Mouse (Mus musculus) thymus, adult 2 months (tissue): ENCODE results near the gene Tuba1b. TPM values are rescaled to one million over a fixed set of nuclear protein-coding genes. Genes with fewer than 3 reads are reported as not detected.

Experiments used
- DNase-seq: peaks from one replicate; pipeline ENCODE4 v3.0.0; 2021
- H3K27ac ChIP-seq: fragments of 200-500 bp; 2 replicates; pipeline ENCODE4 v1.5.1; 2012; ENCODE audit warnings: low read length, control low read depth; ENCODE audit not compliant: control insufficient read depth, insufficient read depth
- H3K27me3 ChIP-seq: fragments of 200-500 bp; 2 replicates; pipeline ENCODE4 v1.6.1; 2012; ENCODE audit warnings: mild to moderate bottlenecking, low read length, moderate library complexity, mixed read lengths; ENCODE audit not compliant: control insufficient read depth, insufficient read depth
- H3K36me3 ChIP-seq: fragments of 200-500 bp; 2 replicates; pipeline ENCODE4 v1.6.1; 2012; ENCODE audit warnings: mild to moderate bottlenecking, low read length, moderate library complexity; ENCODE audit not compliant: control insufficient read depth, insufficient read depth
- H3K4me1 ChIP-seq: fragments of 200-500 bp; replicated peaks from 2 replicates; pipeline ENCODE4 v1.6.1; 2012; ENCODE audit warnings: low read length; ENCODE audit not compliant: control insufficient read depth, insufficient read depth
- H3K4me3 ChIP-seq: fragments of 200-500 bp; 2 replicates; pipeline ENCODE4 v1.5.1; 2012; ENCODE audit warnings: mild to moderate bottlenecking, low read length, control low read depth, moderate library complexity; ENCODE audit not compliant: control insufficient read depth, insufficient read depth
- CTCF ChIP-seq: fragments of 200-500 bp; IDR thresholded peaks from 2 replicates; pipeline ENCODE4 v1.5.1; 2012; ENCODE audit warnings: mild to moderate bottlenecking, control low read depth, low read length, moderate library complexity, borderline replicate concordance; ENCODE audit not compliant: control insufficient read depth, poor library complexity, insufficient read depth; ENCODE audit errors: extremely low read depth
- POLR2A ChIP-seq: fragments of 200-500 bp; IDR thresholded peaks from 2 replicates; pipeline ENCODE4 v1.6.1; 2012; ENCODE audit warnings: mild to moderate bottlenecking, low read length, control low read depth, moderate library complexity; ENCODE audit not compliant: control insufficient read depth, poor library complexity, insufficient read depth; ENCODE audit errors: extremely low read depth
- WGBS: fragments of 180-500 bp; shearing (Covaris S2); methylation state at CpG from one replicate; pipeline ENCODE4 v1.1.7; 2018; 5-methylcytosine and 5-hydroxymethylcytosine counted together
- polyA plus RNA-seq: library from polyadenylated mRNA; depleted of rRNA; stranded (reverse); fragments of >200 nt; gene quantifications from 2 replicates; pipeline ENCODE4 v1.2.3, GENCODE M21; 2012

Gene Tuba1b
- polyA plus RNA-seq, 1 experiment: 3,866 TPM

DNA sequence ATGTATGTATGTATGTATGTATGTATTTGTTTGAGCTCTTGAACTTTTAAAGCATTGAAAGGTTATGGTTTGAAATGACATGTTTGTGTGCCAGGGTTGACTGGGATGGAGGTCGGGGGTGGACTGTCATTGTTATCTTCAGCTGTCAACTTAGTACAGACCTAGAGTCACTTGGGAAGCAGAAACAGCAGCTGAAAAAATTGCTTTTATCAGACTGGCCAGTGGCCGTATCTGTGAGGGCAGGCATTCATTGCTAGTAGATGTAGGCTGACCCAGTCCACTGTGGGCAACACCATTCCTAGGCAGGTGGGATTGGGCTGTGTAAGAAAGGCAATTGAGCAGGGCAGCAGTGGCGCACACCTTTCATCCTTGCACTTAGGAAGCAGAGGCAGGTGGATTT, 25.2 kb upstream of the Tuba1b start:
- H3K4me3 ChIP-seq: no peak overlapping the region
- no peaks in the 10 kb centered on the region for H3K4me1 ChIP-seq
- DNase-seq: no peak
- H3K36me3 ChIP-seq: no peaks in the 10 kb centered on the region
- no peak overlapping the region for H3K27ac ChIP-seq
- TF ChIP-seq POLR2A (no peak), CTCF (no peak)
- H3K27me3 ChIP-seq: no peaks in the 10 kb centered on the region
- WGBS: 96% methylated on average over 3 of the region's 3 CpGs

DNA sequence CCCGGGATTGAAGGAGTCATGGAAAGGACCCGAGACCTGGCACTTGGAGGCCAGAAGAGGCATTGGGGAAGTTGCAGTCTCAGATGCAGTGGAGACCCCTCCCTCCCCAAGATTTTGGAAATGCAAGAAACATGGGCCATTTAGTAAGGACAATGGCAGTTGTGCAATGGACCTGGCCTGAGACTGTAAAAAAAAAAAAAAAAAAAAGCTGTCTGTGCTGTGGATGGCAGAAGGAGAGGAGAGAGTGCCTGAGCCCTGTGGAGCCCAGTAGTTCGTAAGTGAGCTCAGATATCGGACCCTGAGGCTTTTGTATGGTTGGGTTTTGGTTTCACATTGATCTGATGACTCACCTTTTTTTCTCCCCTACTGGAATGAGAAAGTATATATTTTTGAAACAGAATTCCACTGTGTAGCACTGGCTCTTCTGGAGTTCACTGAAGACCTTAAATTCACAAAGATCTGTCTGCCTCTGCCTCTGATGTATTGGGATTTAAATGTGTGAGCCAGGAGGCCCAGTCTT, 24.6 kb upstream of the Tuba1b start:
- DNase-seq: no peak
- Histone ChIP-seq H3K27ac (no peak overlapping the region), H3K27me3 (no peaks in the 10 kb centered on the region), H3K36me3 (no peaks in the 10 kb centered on the region), H3K4me3 (no peak overlapping the region), H3K4me1 (0 out of 2 replicates have a peak, but pooled peaks cover 1% of the 10 kb centered on the region)
- 89% methylated on average over 4 of the region's 4 CpGs for WGBS
- no peak for TF ChIP-seq CTCF
- TF ChIP-seq POLR2A: no peak

DNA sequence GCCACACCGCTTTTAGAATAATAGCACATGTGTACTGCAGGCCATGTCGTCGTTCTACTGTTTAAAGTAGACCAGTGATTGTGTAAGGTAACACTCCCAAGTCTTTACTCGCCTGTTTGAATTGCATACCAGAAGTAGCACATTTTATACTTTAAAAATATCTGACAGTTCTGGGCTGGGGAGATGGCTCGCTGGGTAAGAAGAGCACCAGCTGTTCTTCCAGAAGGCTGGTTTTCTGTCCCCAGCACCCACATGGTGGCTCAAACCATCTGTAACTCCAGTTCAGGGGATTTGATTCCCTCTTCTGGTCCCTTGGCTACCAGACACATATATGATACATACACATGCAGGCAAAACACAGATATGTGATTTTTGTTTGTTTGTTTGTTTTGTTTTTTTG, 23.1 kb upstream of the Tuba1b start:
- H3K27me3 ChIP-seq: no peaks in the 10 kb centered on the region
- H3K4me1 ChIP-seq: peaks cover 4% of the 10 kb centered on the region; the same call in 1 of the 2 replicates
- DNase-seq: no peak
- no peaks in the 10 kb centered on the region for H3K36me3 ChIP-seq
- no peak overlapping the region for H3K4me3 ChIP-seq
- TF ChIP-seq POLR2A (no peak), CTCF (no peak)
- no peak overlapping the region for H3K27ac ChIP-seq
- 92% methylated on average over 5 of the region's 5 CpGs for WGBS

DNA sequence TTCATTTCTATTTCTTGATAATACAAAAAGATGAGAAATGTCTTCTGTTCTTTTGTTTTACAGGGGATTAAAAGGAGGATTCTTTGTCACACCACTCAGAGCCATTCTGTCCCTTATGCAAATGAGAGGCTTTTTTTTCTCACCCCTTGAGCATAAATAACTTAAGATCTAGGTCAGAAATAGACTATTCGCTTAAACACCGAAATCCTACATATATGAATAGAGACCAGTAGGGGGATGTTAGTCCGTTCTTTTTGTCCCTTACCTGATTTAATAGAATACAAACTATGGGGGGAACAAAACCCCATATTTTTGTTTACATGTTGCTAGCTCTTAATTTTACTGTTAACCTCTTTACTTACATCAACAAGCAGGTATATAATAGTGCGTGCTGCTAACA, 21.6 kb upstream of the Tuba1b start:
- Histone ChIP-seq H3K36me3 (no peaks in the 10 kb centered on the region), H3K4me3 (no peak overlapping the region), H3K4me1 (peaks cover 8% of the 10 kb centered on the region), H3K27me3 (no peaks in the 10 kb centered on the region), H3K27ac (no peak overlapping the region)
- 98% methylated on average over 4 of the region's 4 CpGs for WGBS
- DNase-seq: no peak
- no peak for TF ChIP-seq CTCF
- no peak for TF ChIP-seq POLR2A

DNA sequence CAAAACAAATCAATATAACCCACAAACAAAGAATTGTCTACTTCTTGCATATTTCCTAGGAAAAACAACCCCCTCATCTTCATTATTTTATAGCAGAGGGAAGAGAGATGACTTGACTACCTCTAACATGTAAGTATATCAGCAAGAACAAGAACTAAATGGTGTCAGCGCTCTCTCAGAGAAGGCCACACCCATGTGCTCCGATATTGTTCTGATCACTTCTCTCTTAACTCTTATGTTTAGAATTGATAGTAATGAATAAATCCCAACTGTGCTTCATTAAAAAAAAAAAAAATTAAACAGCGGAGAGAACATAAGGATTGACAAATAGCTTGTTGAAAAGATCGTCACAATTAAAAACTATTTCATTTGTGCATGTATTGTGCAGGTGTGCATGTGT, 21.0 kb upstream of the Tuba1b start:
- Histone ChIP-seq H3K36me3 (no peaks in the 10 kb centered on the region), H3K27ac (no peak overlapping the region), H3K27me3 (no peaks in the 10 kb centered on the region), H3K4me1 (peaks cover 8% of the 10 kb centered on the region), H3K4me3 (no peak overlapping the region)
- TF ChIP-seq POLR2A (no peak), CTCF (no peak)
- WGBS: 97% methylated on average over 4 of the region's 4 CpGs
- DNase-seq: no peak

DNA sequence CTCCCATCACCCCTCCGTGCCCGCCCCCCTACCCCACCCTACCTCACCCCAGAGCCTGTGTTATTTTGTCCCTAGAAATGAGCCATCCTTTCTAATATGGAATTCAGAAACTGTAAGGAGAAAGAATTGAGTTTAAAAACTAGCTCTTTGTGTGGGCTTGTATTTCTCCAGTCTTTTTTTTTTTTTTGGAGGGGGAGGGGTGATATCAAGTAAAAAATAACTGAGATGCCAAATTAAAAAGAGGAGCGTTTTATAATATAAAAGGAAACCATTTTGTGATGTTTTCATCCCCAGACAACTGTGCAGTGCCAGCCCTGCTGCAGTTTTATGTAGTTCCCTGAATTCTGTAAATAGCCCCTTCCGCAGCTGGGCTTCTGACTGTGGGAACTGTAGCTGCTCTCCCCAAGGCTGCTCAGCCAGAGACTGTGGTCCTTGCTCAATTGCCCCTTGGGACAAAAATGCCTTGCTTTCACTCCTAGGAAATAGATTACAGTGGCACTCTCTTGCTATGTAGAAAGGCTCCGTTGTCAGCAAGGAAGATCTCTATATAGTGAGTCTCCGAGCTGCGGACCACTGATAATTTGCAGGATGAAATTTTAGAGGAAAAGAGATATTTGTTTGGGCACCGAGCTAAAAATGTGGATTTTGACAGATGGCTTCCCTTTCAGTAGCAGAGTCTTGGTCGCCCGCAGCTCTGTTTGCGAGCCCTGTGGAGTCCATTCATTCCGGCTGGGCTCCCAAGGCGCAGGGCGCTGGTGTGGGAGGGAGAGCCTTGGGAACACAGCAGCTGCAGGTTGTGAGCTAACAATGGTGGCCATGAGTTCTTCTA, 20.3 kb upstream of the Tuba1b start:
- 88% methylated on average over 14 of the region's 14 CpGs for WGBS
- Histone ChIP-seq H3K27ac (no peak overlapping the region), H3K4me3 (no peak overlapping the region), H3K36me3 (no peaks in the 10 kb centered on the region), H3K4me1 (peaks cover 8% of the 10 kb centered on the region), H3K27me3 (no peaks in the 10 kb centered on the region)
- TF ChIP-seq CTCF: no peak
- no peak for TF ChIP-seq POLR2A
- DNase-seq: no peak
